Mouse (Mus musculus) thymus, adult 2 months (tissue): Measurements from ENCODE around the gene Ethe1.

Experiments used
- CTCF ChIP-seq: fragments of 200-500 bp; IDR thresholded peaks from 2 replicates; pipeline ENCODE4 v1.5.1; 2012; ENCODE audit warnings: mild to moderate bottlenecking, control low read depth, low read length, moderate library complexity, borderline replicate concordance; ENCODE audit not compliant: control insufficient read depth, poor library complexity, insufficient read depth; ENCODE audit errors: extremely low read depth
- POLR2A ChIP-seq: fragments of 200-500 bp; IDR thresholded peaks from 2 replicates; pipeline ENCODE4 v1.6.1; 2012; ENCODE audit warnings: mild to moderate bottlenecking, low read length, control low read depth, moderate library complexity; ENCODE audit not compliant: control insufficient read depth, poor library complexity, insufficient read depth; ENCODE audit errors: extremely low read depth

- TF ChIP-seq POLR2A (no peak), CTCF (no peak)
Measured at GRCm38 (mm10) chr7:24565627-24566026, 21.7 kb upstream of the Ethe1 start.
